Mouse (Mus musculus) C2C12 (cell line): Measurements from ENCODE around the gene Kif7. TPM values are rescaled to one million over a fixed set of nuclear protein-coding genes. Genes with fewer than 3 reads are reported as not detected.

Experiments
- H3K27me3 ChIP-seq: one replicate; pipeline ENCODE4 v1.6.1; 2011; ENCODE audit not compliant: control insufficient read depth, insufficient read depth, insufficient read length
- H3K36me3 ChIP-seq: one replicate; pipeline ENCODE4 v1.6.1; 2011; ENCODE audit not compliant: control insufficient read depth, insufficient read depth
- H3K4me3 ChIP-seq: one replicate; pipeline ENCODE4 v1.5.1; 2011; ENCODE audit warnings: mild to moderate bottlenecking, control low read depth; ENCODE audit not compliant: poor library complexity, insufficient read depth, severe bottlenecking
- H3K79me2 ChIP-seq: one replicate; pipeline ENCODE4 v1.6.1; 2011; ENCODE audit not compliant: control insufficient read depth, insufficient read depth
- H3K79me3 ChIP-seq: one replicate; pipeline ENCODE4 v1.6.1; 2011; ENCODE audit warnings: low read depth, control low read depth
- H3ac ChIP-seq: one replicate; pipeline ENCODE3; 2011; ENCODE audit warnings: low read depth; ENCODE audit not compliant: control insufficient read depth, insufficient read length
- CEBPB ChIP-seq: IDR thresholded peaks from one replicate; pipeline ENCODE4 v1.6.1; 2011; ENCODE audit warnings: low read depth, mild to moderate bottlenecking, control low read depth, moderate library complexity
- CTCF ChIP-seq: IDR thresholded peaks from one replicate; pipeline ENCODE4 v1.5.1; 2011; ENCODE audit not compliant: control insufficient read depth, insufficient read depth, insufficient read length
- FOSL1 ChIP-seq: IDR thresholded peaks from one replicate; pipeline ENCODE4 v1.8.0; 2011; ENCODE audit warnings: mild to moderate bottlenecking, low read length; ENCODE audit not compliant: poor library complexity, insufficient read depth, severe bottlenecking
- MAX ChIP-seq: IDR thresholded peaks from one replicate; pipeline ENCODE4 v1.6.1; 2011; ENCODE audit warnings: mild to moderate bottlenecking, control low read depth
- MYOD1 ChIP-seq: IDR thresholded peaks from one replicate; pipeline ENCODE4 v1.6.1; 2011; ENCODE audit warnings: low read depth; ENCODE audit not compliant: control insufficient read depth, insufficient read length
- MYOG ChIP-seq: IDR thresholded peaks from one replicate; pipeline ENCODE4 v1.6.1; 2011; ENCODE audit not compliant: control insufficient read depth, insufficient read length; ENCODE audit errors: extremely low read depth
- USF1 ChIP-seq: IDR thresholded peaks from one replicate; pipeline ENCODE4 v1.6.1; 2011; ENCODE audit warnings: low read depth, mild to moderate bottlenecking, control low read depth, moderate library complexity
- long read RNA-seq, 2 experiments: library from polyadenylated mRNA; unstranded; transcript quantifications; one replicate each; pipeline ENCODE4 v2.0.0; 2019 to 2020
- polyA plus RNA-seq: library from polyadenylated mRNA; unstranded; fragments of >200 nt; fragmentation: generic; extraction: Trizol; gene quantifications from one replicate; pipeline ENCODE4 v1.2.1, GENCODE M21; 2012; ENCODE audit warnings: missing spikeins

Kif7 gene
- 5.5 TPM for polyA plus RNA-seq
- long read RNA-seq, experiment 1, partial matches to known transcripts = 1 of 1 reads
- long read RNA-seq, experiment 1, other reads (novel, unspliced or antisense) = 0 of 1 reads
- long read RNA-seq, experiment 2, full-length matches to known transcripts = 21 of 52 reads
- long read RNA-seq, experiment 2, partial matches to known transcripts = 5 of 52 reads
- long read RNA-seq, experiment 2, other reads (novel, unspliced or antisense) = 26 of 52 reads

DNA sequence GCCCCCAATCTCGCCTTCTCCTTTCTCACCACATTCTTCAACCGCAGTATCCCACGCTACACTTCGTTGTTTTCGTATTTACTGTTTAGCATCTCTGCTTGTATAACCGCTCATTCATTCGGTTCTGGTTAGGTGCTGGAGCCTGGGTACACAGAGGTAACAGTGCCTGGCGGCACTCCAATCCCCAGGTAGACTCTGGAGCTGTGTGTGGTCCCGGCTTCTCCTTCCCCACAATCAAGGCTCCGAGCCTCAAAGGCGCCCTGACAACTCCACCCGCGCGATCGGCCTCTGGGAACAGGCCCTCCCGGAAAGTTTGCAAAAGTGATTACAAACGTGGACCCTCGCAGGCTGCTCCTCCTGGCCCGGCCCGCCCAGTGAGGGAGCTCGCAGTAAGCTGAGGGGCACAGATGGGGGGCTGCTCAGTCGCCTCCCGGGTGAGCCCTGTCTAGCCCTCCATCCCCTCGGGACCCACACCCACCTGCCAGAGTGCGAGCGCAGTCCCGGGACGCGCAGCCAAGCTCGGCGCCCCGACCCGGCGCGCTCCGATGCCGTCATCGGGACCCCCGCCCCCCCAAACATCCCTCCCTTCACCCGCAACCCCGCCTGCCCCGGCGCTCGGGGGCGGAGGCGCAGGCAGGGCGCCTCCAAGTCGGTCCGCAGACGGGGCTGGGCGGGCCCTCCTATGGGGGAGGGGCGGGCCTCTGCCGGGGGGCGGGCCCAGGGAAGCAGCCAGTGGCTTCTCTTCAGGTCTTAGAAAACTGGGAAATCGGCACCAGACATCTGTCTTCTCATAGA, at the start of gene Kif7:
TSS of gene Kif7 (minus strand) at position 534 of the 795 bp plus-strand sequence.
- Histone ChIP-seq H3K79me3 (no peaks in the 10 kb centered on the region), H3K4me3 (peak within 1 kb of the TSS; percentile 48), H3K27me3 (no peaks in the 10 kb centered on the region), H3K79me2 (no peaks in the 10 kb centered on the region), H3K36me3 (no peaks in the 10 kb centered on the region), H3ac (peak within 1 kb of the TSS; percentile 19)
- TF ChIP-seq MAX = no peak

GRCm38 (mm10) chr7:79762106-79762505, 46.6 kb upstream of the Kif7 start:
- Histone ChIP-seq H3K27me3 (peaks cover 8% of the 10 kb centered on the region), H3K79me2 (no peaks in the 10 kb centered on the region), H3K4me3 (no peak overlapping the region), H3ac (no peak overlapping the region), H3K36me3 (no peaks in the 10 kb centered on the region), H3K79me3 (no peaks in the 10 kb centered on the region)
- TF ChIP-seq MYOG (no peak), MYOD1 (no peak), CEBPB (no peak), MAX (no peak), CTCF (no peak), FOSL1 (no peak), USF1 (no peak)

- no peaks in the 10 kb centered on the region for H3K36me3 ChIP-seq
- no peak overlapping the region for H3ac ChIP-seq
- no peak overlapping the region for H3K4me3 ChIP-seq
- H3K79me3 ChIP-seq = no peaks in the 10 kb centered on the region
- TF ChIP-seq CTCF = no peak
- no peak for TF ChIP-seq MYOG
- no peak for TF ChIP-seq MAX
- TF ChIP-seq CEBPB = no peak
- no peak for TF ChIP-seq MYOD1
- no peaks in the 10 kb centered on the region for H3K79me2 ChIP-seq
- H3K27me3 ChIP-seq = peaks cover 8% of the 10 kb centered on the region
Observed at GRCm38 (mm10) chr7:79761124-79761876, 45.8 kb upstream of the Kif7 start.

GRCm38 (mm10) chr7:79759766-79760165, 44.2 kb upstream of the Kif7 start:
- no peaks in the 10 kb centered on the region for H3K79me3 ChIP-seq
- H3K4me3 ChIP-seq = no peak overlapping the region
- no peaks in the 10 kb centered on the region for H3K79me2 ChIP-seq
- H3ac ChIP-seq = no peak overlapping the region
- TF ChIP-seq MYOD1 = no peak
- TF ChIP-seq MAX = no peak
- TF ChIP-seq USF1 = no peak
- no peak for TF ChIP-seq CEBPB
- no peak for TF ChIP-seq MYOG
- no peak for TF ChIP-seq FOSL1
- no peak for TF ChIP-seq CTCF
- H3K36me3 ChIP-seq = no peaks in the 10 kb centered on the region
- peaks cover 8% of the 10 kb centered on the region for H3K27me3 ChIP-seq

GRCm38 (mm10) chr7:79758176-79758575, 42.7 kb upstream of the Kif7 start:
- Histone ChIP-seq H3K4me3 (no peak overlapping the region), H3K79me2 (no peaks in the 10 kb centered on the region), H3K36me3 (no peaks in the 10 kb centered on the region), H3K79me3 (no peaks in the 10 kb centered on the region), H3K27me3 (peaks cover 10% of the 10 kb centered on the region), H3ac (no peak overlapping the region)
- TF ChIP-seq MAX (no peak), MYOD1 (no peak), CTCF (no peak), MYOG (no peak), CEBPB (no peak), USF1 (no peak), FOSL1 (no peak)

- Histone ChIP-seq H3K4me3 (no peak overlapping the region), H3K79me3 (no peaks in the 10 kb centered on the region), H3K36me3 (no peaks in the 10 kb centered on the region), H3ac (no peak overlapping the region), H3K79me2 (no peaks in the 10 kb centered on the region), H3K27me3 (peaks cover 10% of the 10 kb centered on the region)
- no peak for TF ChIP-seq USF1
- TF ChIP-seq MAX = no peak
- no peak for TF ChIP-seq MYOD1
- TF ChIP-seq MYOG = no peak
- TF ChIP-seq FOSL1 = no peak
- TF ChIP-seq CEBPB = no peak
- no peak for TF ChIP-seq CTCF
Observed at GRCm38 (mm10) chr7:79756334-79756733, 40.8 kb upstream of the Kif7 start.
